Mouse (Mus musculus) T-cell, adult 66 days (primary cell): ENCODE measurements around the gene Olfr61. TPM values are rescaled to one million over a fixed set of nuclear protein-coding genes. Genes with fewer than 3 reads are reported as not detected.

ENCODE experiments used
- total RNA-seq, 2 experiments: library from RNA; stranded (reverse); gene quantifications; 3 replicates in 1 of 2; 4 replicates in 1 of 2; pipeline ENCODE4 v1.2.4; 2023

Gene Olfr61
- total RNA-seq = not detected

DNA sequence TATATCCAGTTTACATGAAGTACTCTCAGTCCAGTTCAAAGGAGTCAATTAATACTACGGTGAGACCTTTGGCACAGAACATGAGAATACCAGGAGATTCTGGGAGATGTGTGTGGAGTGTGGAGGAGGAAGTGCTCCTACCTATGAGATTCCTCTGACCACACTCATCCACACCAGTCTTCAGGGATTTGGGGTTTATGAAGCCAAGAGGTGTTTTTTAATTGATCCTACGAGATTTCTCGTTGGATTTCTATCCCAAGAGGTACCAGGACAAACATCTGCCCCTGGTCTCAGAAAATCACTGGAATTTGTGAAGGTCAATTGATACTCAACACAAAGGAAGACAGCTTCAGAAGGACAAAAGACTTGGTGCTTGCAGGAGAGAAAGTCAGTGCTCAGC lies at the start of gene Olfr61:
Gene Olfr61, plus strand, starts transcription at position 301 of the 400 bp plus-strand sequence.

GRCm38 (mm10) chr7:140600969-140601368 lies 27.8 kb upstream of the Olfr61 start, which contains the start of gene Olfr46:
Olfr46 (plus strand) TSS chr7:140601269.

GRCm38 (mm10) chr7:140646152-140646551 lies 17.4 kb downstream of the Olfr61 start, which contains the start of gene Olfr53:
Olfr53 (plus strand) TSS chr7:140646452.

GRCm38 (mm10) chr7:140659630-140660029 lies 30.9 kb downstream of the Olfr61 start, which contains the start of gene Olfr539:
Olfr539 (plus strand) TSS chr7:140659930.

GRCm38 (mm10) chr7:140681651-140682050 lies 52.9 kb downstream of the Olfr61 start, which contains the start of gene Olfr45:
Olfr45 (plus strand) TSS chr7:140681951.

Other genes starting within 250 kb of the Olfr61 start
- gene Olfr531, start 226.1 kb upstream of the Olfr61 start, total RNA-seq = not detected
- gene Olfr532, start 207.3 kb upstream of the Olfr61 start, total RNA-seq = not detected
- gene Olfr533, start 165.6 kb upstream of the Olfr61 start, total RNA-seq = not detected
- gene Olfr535, start 144.8 kb upstream of the Olfr61 start, total RNA-seq = not detected
- not detected for gene Olfr536, start 121.6 kb upstream of the Olfr61 start, total RNA-seq
- not detected for gene Olfr538, start 61.1 kb upstream of the Olfr61 start, total RNA-seq
- not detected for gene Olfr46, start 27.7 kb upstream of the Olfr61 start, total RNA-seq
- not detected for gene Olfr53, start 17.5 kb downstream of the Olfr61 start, total RNA-seq
- not detected for gene Olfr539, start 31.0 kb downstream of the Olfr61 start, total RNA-seq
- gene Olfr45, start 53.0 kb downstream of the Olfr61 start, total RNA-seq = not detected
- gene Olfr541, start 68.3 kb downstream of the Olfr61 start, total RNA-seq = not detected
- not detected for gene Cyp2e1, start 134.8 kb downstream of the Olfr61 start, total RNA-seq
- not detected for gene Syce1, start 158.9 kb downstream of the Olfr61 start, total RNA-seq
- gene Zfp941, start 193.2 kb downstream of the Olfr61 start, total RNA-seq = not detected
- not detected for gene Urah, start 206.0 kb downstream of the Olfr61 start, total RNA-seq
- gene Scgb1c1, start 216.6 kb downstream of the Olfr61 start, total RNA-seq = not detected
- not detected for gene Odf3, start 218.8 kb downstream of the Olfr61 start, total RNA-seq
- gene Gm45785, start 227.4 kb downstream of the Olfr61 start, total RNA-seq = not detected
- 100 to 1,000 TPM; 109 to 116 TPM for gene Ric8a, start 228.0 kb downstream of the Olfr61 start, total RNA-seq
- gene Bet1l, start 228.6 kb downstream of the Olfr61 start, total RNA-seq = 10 to 100 TPM; 31.2 to 31.7 TPM